Mouse (Mus musculus) small intestine, adult 2 months (tissue): ENCODE measurements around the gene Fam78a.

Experiments used
- CTCF ChIP-seq: fragments of 200-500 bp; IDR thresholded peaks from 2 replicates; pipeline ENCODE4 v1.5.1; 2012; ENCODE audit warnings: low read depth, mild to moderate bottlenecking, control low read depth, inconsistent platforms, low read length, moderate library complexity, mixed read lengths; ENCODE audit not compliant: insufficient replicate concordance, insufficient read length; ENCODE audit errors: extremely low read depth
- POLR2A ChIP-seq: fragments of 200-500 bp; IDR thresholded peaks from 2 replicates; pipeline ENCODE4 v1.6.1; 2012; ENCODE audit warnings: low read depth, mild to moderate bottlenecking, control low read depth, inconsistent platforms, low read length, moderate library complexity

GRCm38 (mm10) chr2:32019704-32020103 is 65.0 kb downstream of the Fam78a start:
- TF ChIP-seq CTCF (no peak), POLR2A (no peak)
